ENCODE assay signal across 11 mouse cellular contexts in the genomic region with DNA sequence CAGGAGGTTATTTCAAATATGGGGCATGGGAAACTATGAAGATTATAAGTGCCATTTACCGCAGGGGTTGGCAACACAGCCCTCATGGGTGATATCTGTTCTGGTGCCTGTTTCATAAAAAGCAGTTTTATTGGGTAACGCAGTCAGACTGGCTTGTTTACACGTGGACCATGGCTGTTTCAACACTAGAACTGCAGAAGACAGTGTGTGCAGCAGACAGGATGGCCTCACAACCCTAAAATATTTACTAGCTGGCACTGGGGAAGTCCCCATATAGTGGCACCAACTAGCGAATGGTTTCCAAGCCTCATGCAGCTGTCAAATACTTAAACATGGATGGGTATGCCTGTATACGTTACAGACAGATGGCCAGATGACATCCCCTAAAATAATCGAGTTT.
"Had no signal": no experiment of that assay in that cellular context is flagged by ENCODE, and none has a peak within 500 bp of the region (broad histone marks: within the 10 kb centered on the region; RNA-seq: fewer than 3 reads in every experiment).

No protein-coding gene starts in this region.

- H3K4me1 ChIP-seq: intestine, embryonic 15.5 days; midbrain, embryonic 12.5 days; stomach, embryonic 15.5 days had no signal

- H3K4me3 ChIP-seq: intestine, embryonic 15.5 days; limb, embryonic 15.5 days; liver, embryonic 15.5 days; lung, embryonic 15.5 days; midbrain, embryonic 12.5 days; stomach, embryonic 15.5 days had no signal

- DNase-seq: kidney, adult 18-20 months; kidney, postnatal 14 days; layer of hippocampus, postnatal 36 days; right cerebral cortex, postnatal 14 days; thymus, postnatal 4 days had no signal

- H3K27ac ChIP-seq: intestine, embryonic 15.5 days; limb, embryonic 15.5 days; liver, embryonic 15.5 days; lung, embryonic 15.5 days; midbrain, embryonic 12.5 days; stomach, embryonic 15.5 days had no signal
